Mouse (Mus musculus) layer of hippocampus, postnatal 10 days (tissue): ENCODE measurements around the gene Cd9. TPM values are rescaled to one million over a fixed set of nuclear protein-coding genes. Genes with fewer than 3 reads are reported as not detected.

Experiments
- DNase-seq, 2 experiments: peaks; one replicate each; pipeline ENCODE4 v3.0.0; 2021; ENCODE audit warnings: low spot score in 2 of 2
- total RNA-seq, 2 experiments: library from RNA; stranded (reverse); gene quantifications; 2 replicates each; pipeline ENCODE4 v1.2.3; 2021

Gene Cd9
- total RNA-seq, 2 experiments from 2014 or later = 101 to 102 TPM

DNA sequence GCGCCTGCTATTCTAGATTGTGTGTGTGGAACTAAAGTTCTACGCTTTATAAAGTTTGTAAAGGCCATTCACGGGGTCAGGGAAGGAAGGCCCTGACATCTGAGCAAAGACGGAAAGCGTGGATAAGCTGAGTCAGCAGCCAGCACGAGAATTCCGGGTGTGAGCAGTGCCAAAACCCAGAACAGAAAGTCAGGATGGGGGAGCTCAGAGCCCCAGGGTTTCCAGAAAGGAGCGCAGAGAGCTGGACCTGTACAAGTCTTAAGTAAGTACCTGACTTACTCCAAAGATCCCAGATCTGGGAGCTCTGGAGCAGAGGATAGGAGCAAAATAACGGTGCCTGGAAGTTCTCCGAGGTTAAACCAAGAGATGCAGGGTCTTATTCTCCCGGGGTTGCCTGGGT lies 84.0 kb downstream of the Cd9 start:
- DNase-seq = no peak

Other genes starting within 250 kb of the Cd9 start
- gene Tuba3a, start 208.7 kb downstream of the Cd9 start, total RNA-seq = not detected
- gene Ltbr, start 180.9 kb downstream of the Cd9 start, total RNA-seq = 10 to 100 TPM; 11.1 to 13.0 TPM
- gene Scnn1a, start 174.1 kb downstream of the Cd9 start, total RNA-seq = 1 to 10 TPM; 2.5 to 3.5 TPM
- 10 to 100 TPM; 12.6 to 13.8 TPM for gene Tnfrsf1a, start 145.4 kb downstream of the Cd9 start, total RNA-seq
- gene Plekhg6, start 114.0 kb downstream of the Cd9 start, total RNA-seq = under 1 TPM in 1 of 2 experiments, not detected in 1; 0.14 TPM
- 10 to 100 TPM; 22.1 to 29.0 TPM for gene Vwf, start 52.0 kb upstream of the Cd9 start, total RNA-seq
- gene Ano2, start 195.6 kb upstream of the Cd9 start, total RNA-seq = 1 to 10 TPM; 3.9 to 4.1 TPM